Mouse (Mus musculus): Measurements from ENCODE around the gene Nono. TPM values are rescaled to one million over a fixed set of nuclear protein-coding genes. Genes with fewer than 3 reads are reported as not detected.

Nono gene
- 10 to 100 TPM; 63.9 to 78.2 TPM for total RNA-seq (2021)

DNA sequence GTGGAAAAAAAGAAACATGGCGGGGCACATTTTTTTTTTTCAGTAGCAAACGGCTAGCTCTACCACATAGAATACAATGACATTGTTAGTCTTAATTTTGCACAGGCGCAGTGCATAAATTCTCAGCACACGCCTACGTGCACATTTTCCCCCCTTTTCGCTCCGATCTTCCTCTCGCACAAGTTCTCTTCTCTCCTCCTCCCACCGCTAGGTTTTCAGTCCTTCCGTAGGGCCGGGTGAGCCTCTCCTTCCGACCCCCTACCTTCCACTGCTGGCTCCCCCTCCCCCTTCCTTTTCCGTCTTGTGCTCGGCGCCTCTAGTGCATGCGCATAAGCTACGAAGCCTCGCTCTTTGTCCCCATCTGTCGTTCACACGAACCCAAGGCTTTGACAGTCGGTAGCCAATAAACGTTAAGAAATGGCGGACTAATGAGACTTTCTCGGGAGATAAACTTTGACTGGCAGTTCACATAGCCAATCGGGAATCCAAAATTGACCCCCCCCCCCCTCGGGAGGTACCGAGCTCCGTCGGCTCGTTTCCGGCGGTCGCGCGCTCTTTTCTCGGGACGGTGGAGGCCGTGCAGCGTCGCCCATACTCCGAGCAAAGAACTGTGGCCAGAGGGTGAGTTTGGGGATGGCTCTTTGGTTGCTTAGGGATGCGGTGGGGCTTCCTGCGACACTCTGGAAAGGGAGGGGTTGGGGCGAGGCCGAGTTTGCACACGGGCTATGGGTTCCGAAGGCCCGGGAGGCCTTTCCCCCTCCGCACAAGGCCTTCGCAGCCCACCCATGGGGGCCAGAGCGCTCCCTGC, at the start of gene Nono:
Gene Nono (plus strand): TSS at position 177 of the 808 bp plus-strand sequence.
- intact Hi-C loops (cut with DNase I), result loop anchor here (1.0 to 10.0 kb wide), 3 partner anchors 10 to 175 kb away; partner anchors contain the start of gene Foxo4

DNA sequence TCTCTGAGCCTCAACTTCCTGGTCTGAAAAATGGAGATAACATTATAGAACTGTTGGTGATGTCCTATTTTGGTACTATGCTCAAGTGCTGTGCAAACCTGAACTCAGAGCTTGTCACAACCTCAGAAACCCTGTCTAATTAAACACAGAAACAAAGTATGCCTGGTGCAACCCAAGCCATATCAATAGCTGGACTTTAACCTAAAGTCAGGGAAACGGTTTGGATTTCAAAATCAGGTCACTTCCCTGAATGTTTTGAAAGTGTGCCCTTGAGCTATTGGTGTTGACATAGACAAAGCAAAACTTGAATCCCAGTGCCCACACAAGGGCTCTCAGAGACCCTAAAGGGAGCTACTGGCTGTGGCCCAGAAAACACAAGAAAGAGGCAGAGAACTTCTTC, 49.4 kb upstream of the Nono start:
- intact Hi-C loops (cut with DNase I), result loop anchor here (10.0 kb wide), 1 partner anchor 1595 kb away; no protein-coding TSS in a partner anchor

More for the DNA sequence above, at the start of gene Nono:
- peak; percentile 69 to 76 for DNase-seq

GRCm38 (mm10) chrX:101383455-101383854, 45.7 kb upstream of the Nono start:
- no peak for DNase-seq
- intact Hi-C loops (cut with DNase I), result no loop called here

More for the DNA sequence above, 49.4 kb upstream of the Nono start:
- DNase-seq, result no peak

DNA sequence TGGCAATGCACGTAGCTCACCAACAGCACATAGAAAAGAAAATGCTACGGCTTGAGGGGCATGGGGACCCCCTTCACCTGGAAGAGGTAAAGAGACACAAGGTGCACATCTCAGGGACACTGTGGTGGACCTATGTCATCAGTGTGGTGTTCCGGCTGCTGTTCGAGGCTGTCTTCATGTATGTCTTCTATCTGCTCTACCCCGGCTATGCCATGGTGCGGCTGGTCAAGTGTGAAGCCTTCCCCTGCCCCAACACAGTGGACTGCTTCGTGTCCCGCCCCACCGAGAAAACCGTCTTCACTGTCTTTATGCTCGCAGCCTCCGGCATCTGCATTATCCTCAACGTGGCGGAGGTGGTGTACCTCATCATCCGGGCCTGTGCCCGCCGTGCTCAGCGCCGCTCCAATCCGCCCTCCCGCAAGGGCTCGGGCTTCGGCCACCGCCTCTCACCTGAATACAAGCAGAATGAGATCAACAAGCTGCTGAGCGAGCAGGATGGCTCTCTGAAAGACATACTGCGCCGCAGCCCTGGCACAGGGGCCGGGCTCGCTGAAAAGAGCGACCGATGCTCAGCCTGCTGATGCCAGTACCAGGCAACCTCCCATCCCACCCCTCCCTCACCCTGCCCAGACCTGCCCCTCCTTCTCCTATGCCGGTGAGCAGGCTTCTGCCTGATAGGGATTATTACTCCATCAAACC, 44.5 kb upstream of the Nono start:
- intact Hi-C loops (cut with DNase I), result no loop called here
- no peak for DNase-seq

GRCm38 (mm10) chrX:101386222-101386621, 42.9 kb upstream of the Nono start:
- intact Hi-C loops (cut with DNase I), result no loop called here
- DNase-seq, result no peak

DNA sequence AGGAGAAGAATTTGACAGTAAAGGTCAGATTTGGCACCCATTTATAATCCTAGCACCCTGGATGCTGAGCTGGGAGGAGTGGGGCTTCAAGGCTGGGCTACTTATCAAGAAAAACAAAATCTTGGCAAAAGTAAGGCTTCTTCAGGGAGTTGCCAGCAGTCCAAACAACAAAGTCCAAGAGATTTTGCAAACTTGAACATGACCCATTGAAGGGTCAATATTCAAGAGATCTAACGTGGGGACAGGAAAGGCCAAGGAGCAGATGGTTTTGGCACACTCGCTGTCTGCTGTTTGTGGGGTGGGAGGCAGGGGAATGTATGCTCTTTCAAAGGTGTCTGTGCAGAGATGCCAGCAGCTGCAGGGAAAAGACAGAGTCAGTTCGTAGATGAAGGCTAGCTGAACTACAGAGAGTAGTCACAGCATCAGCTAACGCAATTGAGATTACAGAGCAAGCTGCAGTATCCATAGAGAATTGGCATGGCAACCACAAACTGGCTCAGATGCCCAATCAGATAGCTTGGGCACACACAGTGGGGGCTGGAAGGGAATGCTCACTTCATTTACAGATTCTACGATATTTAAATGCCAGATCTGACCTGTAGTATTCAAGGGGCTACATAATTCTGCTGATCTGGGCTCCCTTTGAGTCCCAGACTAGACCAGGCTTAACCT, 40.1 kb upstream of the Nono start:
- intact Hi-C loops (cut with DNase I), result no loop called here
- DNase-seq, result no peak

DNA sequence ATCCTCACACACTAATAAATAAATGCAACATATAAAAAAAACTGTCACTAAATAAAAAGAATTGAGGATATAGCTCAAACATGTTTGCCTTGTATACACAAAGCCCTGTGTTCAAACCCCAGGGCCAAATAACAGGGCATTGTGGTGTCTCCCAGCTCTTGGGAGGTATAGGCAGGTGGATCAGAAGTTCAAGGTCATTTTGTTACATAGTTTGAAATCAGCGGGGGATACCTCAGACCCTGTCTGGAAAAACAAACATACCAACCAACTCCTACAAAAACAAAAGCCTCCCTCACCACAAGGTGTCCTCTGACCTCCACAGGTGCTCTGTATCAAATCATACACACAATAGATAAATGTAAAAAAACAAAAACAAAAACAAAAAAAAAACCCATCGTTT, 34.8 kb upstream of the Nono start:
- intact Hi-C loops (cut with DNase I), result no loop called here
- DNase-seq, result no peak

DNA sequence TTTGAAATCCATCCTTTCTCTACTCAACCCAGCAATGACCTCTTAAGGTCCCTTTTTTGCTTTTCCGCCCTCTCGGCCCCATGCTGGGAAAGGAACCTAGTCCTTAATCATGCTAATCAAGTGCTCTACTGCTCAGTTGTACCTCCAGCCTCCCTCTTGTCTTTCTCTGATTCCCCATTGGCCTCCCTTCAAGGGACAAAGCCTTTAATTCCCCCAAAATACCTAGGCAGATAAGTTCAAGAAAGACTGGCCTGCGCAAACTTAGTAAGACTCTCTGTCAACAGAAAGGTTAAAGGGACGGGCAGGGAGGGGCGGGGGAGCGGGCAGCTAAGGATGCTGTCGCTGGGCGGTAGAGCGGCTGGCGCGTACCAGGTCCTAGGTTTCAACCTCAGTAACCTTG, 32.7 kb upstream of the Nono start:
- DNase-seq, result no peak
- intact Hi-C loops (cut with DNase I), result no loop called here

GRCm38 (mm10) chrX:101418946-101419724, 10.0 kb upstream of the Nono start:
- intact Hi-C loops (cut with DNase I), result loop anchor here (1.0 to 5.0 kb wide), 3 partner anchors 10 to 287 kb away; partner anchors contain the start of gene Nono
- peak; percentile 31 to 55 for DNase-seq

DNA sequence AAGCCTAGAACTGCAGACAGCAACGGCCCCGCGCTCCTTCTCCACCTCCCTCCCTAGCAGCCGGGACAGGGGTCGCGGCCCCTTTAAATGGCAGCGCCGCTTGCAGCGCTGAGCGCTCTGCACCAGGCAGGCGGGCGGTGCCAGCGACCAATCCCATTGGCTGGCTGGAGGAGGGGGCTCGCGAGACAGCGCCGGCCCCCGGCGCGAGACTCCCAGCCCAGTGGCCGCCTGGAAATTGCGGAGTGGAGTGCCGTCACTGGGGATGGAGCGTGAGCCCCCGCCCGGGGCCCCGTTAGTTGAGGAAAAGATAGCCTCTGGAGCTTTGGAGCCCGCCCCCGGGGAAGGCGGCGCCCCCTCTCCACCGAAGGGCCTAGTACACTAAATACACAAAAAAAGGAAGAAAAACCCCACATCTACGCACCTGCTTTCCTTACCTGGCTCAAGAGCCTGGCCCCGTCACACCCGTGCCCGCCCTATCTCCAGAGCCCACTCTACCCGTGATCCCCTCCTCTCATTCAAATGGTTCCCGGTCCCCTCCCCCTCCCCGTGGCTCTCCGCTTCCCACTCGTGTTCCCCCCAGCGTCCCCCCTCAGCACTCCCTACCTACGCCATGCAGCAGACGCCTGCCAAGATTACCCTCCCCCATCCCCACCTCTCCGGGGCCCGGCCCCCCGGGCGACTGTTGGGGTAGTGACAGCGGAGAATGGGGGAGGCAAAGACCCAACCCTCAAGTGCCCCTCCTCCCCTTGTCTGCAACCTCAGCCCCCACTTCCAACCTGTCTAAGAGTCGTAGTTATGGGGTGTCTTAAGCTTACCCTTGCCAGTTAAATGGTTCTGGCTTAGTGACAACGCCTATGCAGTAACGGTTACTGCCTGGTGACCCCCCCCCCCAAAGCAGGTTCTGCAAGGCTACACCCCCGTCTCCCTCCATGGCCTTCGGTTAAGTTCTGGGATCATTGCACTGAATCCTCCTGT, 9.1 kb upstream of the Nono start:
- DNase-seq, result peak; percentile 82
- intact Hi-C loops (cut with DNase I), result loop anchor here (1.0 to 10.0 kb wide), 4 partner anchors 9 to 288 kb away; partner anchors contain the start of genes Foxo4 and Nono

DNA sequence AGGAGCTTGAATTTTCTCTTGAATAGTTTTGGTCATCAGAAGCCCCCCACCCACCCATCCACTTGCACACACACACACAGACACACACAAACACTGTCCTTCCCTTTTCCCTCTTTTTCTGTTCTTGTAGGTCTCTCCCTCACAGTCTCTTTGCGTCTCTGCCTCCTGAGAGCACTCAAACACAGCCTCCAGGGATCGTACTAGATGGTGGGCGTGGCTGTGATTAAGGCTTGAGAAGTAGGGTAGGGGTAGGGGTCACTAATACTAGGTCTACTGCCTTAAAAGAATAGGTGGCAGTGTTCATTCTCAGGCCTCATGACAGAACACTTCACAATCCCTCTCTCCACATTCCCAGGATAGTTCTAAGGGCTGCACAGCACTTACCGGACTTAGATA, 8.4 kb upstream of the Nono start, which contains the start of gene Zmym3:
Gene Zmym3 (minus strand): TSS at position 150 of the 396 bp plus-strand sequence.
- DNase-seq, result no peak
- intact Hi-C loops (cut with DNase I), result loop anchor here (10.0 kb wide), 1 partner anchor 166 kb away; the partner anchor contains the start of gene Foxo4

DNA sequence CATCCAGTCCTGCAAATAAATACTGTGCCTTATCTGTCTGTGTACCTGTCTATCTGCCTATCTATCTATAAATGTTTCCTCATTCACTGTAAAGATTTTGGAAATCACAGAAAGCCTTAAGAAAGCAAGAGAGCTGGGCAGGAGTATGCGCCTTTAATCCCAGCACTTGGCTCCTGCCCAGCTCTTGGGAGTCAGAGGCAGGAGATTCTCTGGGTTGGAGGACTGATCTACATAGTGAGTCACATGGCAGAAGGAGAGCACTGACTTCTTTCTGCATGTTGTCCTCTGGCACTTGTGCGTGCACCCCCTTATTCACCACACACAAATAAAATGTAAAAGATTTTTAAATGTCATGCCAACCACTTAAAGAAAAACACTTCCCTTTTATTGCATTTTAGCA, 5.7 kb upstream of the Nono start:
- intact Hi-C loops (cut with DNase I), result loop anchor here (10.0 kb wide), 1 partner anchor 169 kb away; the partner anchor contains the start of gene Foxo4

DNA sequence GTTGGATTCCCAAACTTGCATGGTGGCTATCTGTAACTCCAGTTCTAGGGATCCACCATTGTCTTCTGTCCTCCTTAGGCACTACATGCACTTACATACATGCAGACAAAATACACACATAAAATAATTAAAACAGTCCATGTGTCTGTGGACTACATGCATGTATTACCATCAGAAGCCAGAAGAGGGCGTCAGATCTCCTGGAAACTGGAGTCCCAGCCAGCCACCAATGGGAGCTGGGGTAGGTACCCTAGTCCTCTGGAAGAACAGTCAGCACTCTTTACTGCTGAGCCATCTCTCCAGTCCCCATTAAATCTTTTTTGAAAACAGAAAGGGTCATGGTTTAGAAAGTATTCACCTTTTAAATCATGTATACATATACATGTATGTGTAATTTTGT, 1.3 kb upstream of the Nono start:
- DNase-seq, result no peak
- intact Hi-C loops (cut with DNase I), result loop anchor here (2.0 to 10.0 kb wide), 2 partner anchors 59 to 173 kb away; partner anchors contain the start of gene Foxo4

More for the DNA sequence above, 5.7 kb upstream of the Nono start:
- DNase-seq, result no peak

DNA sequence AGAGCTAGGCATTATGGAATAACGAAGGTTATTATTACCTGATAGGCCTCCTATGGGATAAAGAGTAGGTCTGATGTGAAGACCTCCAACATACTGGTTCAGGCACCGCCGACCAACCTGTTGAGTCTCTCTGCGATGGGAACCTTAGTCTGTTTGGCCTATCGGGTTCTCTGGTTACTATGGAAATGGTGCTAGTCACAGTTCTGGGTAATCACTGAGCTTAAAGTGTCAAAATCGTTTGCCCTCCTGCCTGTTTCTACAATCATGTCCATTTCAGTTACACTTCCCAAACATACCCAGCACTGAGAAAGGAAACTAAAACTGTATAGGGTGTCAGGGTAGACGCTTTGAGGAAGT, 355 bp upstream of the Nono start:
- intact Hi-C loops (cut with DNase I), result loop anchor here (1.0 to 10.0 kb wide), 3 partner anchors 9 to 174 kb away; partner anchors contain the start of gene Foxo4
- DNase-seq, result peak in 1 of 2 experiments; percentile 7

GRCm38 (mm10) chrX:101429976-101430375, 858 bp downstream of the Nono start:
- intact Hi-C loops (cut with DNase I), result loop anchor here (1.0 to 10.0 kb wide), 3 partner anchors 11 to 175 kb away; partner anchors contain the start of gene Foxo4
- no peak for DNase-seq

GRCm38 (mm10) chrX:101448886-101449475, 19.9 kb downstream of the Nono start, which contains the start of gene Itgb1bp2:
Gene Itgb1bp2 (plus strand): TSS chrX:101449088.
- intact Hi-C loops (cut with DNase I), result no loop called here
- DNase-seq, result peak; percentile 20 to 22

DNA sequence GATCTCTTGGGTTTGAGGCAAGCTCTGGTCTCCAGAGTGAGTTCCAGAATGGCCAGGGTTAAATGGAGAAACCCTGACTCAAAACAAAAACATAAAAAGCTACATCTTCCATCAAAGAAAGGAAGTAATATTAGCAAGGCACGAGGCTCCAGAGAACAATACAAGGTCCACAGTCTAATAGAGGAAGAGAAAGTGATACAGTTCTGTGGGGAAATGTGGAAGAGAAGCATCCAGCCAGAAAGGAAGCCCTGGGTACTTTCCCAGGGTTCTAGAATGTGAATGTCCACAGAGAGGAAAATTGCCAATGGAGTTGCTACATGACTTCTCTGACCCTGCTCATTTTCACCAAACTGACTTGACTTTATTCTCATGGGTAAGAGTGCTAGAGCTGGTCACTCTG, 22.0 kb downstream of the Nono start:
- no peak for DNase-seq
- intact Hi-C loops (cut with DNase I), result no loop called here

- intact Hi-C loops (cut with DNase I), result no loop called here
- no peak for DNase-seq
Measured at GRCm38 (mm10) chrX:101451591-101451990, 22.5 kb downstream of the Nono start.

Data from heart, postnatal 36 days (tissue).